Mouse (Mus musculus): Measurements from ENCODE around the gene Arhgap35.

DNA sequence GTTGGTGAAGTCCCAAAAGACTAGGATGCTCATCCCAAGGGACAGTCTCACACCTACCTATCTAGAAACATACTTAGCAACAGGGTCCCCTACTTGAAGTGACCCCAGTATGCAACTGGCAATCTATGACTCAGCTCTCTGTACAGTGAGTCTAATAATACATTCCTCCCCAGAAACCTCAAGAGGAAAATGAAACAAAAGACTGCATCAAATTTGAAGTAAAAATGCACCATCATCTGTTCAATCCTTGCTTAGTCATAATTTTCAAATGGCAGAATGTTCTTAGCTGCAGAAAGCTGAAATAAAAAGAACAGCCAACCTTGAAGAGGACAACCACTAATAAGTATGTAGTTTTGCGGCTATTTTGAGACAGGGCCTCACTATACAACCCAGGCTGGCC lies 44.1 kb downstream of the Arhgap35 start:
- TF ChIP-seq POLR2A (IDR thresholded peaks at IDR 0.05; ENCODE audit: low read depth, low read length) (no peak), CTCF (IDR thresholded peaks at IDR 0.05; ENCODE audit: borderline replicate concordance, insufficient read depth, low read length) (no peak)

Measured in embryonic fibroblast, embryonic 13.5 days (primary cell).